Mouse (Mus musculus) fat pad, adult 2 months (tissue): ENCODE results near the gene Prl7b1.

Source experiments
- DNase-seq: peaks from one replicate; pipeline ENCODE4 v3.0.0-alpha.2; 2011; ENCODE audit warnings: low read depth, low spot score; ENCODE audit errors: extremely low read depth

Gene Prl7b1

GRCm38 (mm10) chr13:27610482-27610881 is at the start of gene Prl7b1:
Prl7b1 (minus strand) TSS chr13:27610582.
- DNase-seq = no peak

- DNase-seq = no peak
Measured at GRCm38 (mm10) chr13:27642393-27642792, 32.0 kb upstream of the Prl7b1 start, which contains the start of gene Prl7a1. Prl7a1 (minus strand) TSS chr13:27642493.

- DNase-seq = no peak
Measured at GRCm38 (mm10) chr13:27582071-27582470, 28.3 kb downstream of the Prl7b1 start, which contains the start of gene Prl8a1. Prl8a1 (minus strand) TSS chr13:27582171.

DNA sequence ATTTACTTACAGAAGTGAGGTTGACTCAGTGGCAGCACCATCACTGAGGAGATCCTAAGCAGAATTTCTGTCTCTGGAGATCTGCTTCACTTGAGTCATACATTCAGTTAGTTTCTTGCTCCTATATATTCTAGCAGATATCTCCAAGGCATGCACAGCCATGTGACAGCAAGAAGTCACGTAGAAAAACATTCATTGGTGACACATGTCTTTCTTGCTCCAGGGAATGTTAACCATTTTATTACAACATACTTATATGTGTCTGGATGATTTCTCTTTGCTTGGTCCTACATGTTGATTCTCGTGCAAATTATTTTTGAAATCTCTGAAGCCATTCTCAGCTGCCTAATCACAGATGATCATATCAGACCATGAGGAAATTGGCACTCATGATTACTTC is 45.9 kb downstream of the Prl7b1 start, which contains the start of gene Prl8a9:
Prl8a9 (minus strand) TSS at position 101 of the 400 bp plus-strand sequence.
- DNase-seq = no peak

DNA sequence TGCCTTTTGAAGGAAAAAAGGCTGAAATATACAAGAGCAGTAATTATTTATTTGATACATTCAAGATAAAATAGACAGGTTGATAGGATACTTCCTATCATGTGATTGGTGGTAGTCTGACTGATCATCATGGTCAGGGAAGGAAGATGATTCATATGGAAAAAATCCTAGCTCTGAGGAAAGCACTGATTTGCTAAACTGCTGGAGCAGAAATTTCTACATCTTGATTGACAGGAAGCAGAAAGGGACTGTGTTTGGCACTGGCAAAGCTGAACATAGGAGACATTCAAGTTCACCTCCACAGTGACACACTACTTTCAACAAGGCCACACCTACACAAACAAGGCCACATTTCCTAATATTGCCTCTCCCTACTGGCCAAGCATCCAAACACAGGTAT is 57.0 kb downstream of the Prl7b1 start:
- DNase-seq = no peak
